ENCODE assay signal across 14 mouse cellular contexts in the genomic region with DNA sequence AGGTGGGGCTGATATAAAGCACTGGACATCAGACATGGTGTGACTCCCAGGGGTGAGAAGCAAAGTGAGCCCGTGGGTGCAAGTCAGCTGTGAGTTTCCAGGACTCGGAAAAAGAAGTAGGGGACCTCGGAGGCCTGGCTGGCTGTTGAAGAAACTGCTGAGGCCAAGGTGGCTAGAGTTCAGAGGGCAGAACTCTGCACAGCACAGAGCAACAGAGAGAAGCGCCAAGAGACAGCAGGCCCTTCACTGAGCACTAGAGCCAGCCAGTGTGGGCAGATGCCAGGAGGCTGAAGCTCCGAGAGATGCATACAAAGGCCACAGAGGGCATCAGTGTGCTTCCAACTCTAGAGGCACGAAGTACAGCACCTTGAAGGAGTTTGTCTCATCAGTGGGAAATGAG. TPM values are rescaled to one million over a fixed set of nuclear protein-coding genes. Genes with fewer than 3 reads are reported as not detected.
A peak's percentile ranks its signal among the peaks of the same experiment; 100 is the strongest.
DNase-seq lines count a peak whose midpoint lies in the region; ATAC-seq and TF ChIP-seq lines count a peak whose summit lies in the region.
"Had no signal": no experiment of that assay in that cellular context is flagged by ENCODE, and none has a peak within 500 bp of the region (broad histone marks: within the 10 kb centered on the region; RNA-seq: fewer than 3 reads in every experiment).

No protein-coding gene starts in this region.

- no peak for ATAC-seq in kidney, embryonic 15.5 days (replicated peaks; ENCODE audit: low FRiP score)
- peak; percentile 47; the same call in 1 of the 2 replicates for ATAC-seq in erythroblast, adult 5-6 weeks (replicated peaks; ENCODE audit: low FRiP score, poor library complexity, severe bottlenecking)
- 0 out of 2 replicates have a peak, but pooled peaks have one; percentile 28 for ATAC-seq in heart, postnatal 0 days (ENCODE audit: insufficient read depth, low read depth)
- ATAC-seq in liver, postnatal 0 days = no peak
- ATAC-seq in forebrain, embryonic 13.5 days = no peak
- ATAC-seq in midbrain, embryonic 15.5 days (replicated peaks) = no peak
- no peak for ATAC-seq in neural tube, embryonic 15.5 days (ENCODE audit: low FRiP score)
- ATAC-seq: midbrain, embryonic 13.5 days had no signal

- no peaks in the 10 kb centered on the region for H3K27me3 ChIP-seq in kidney, embryonic 15.5 days
- H3K27me3 ChIP-seq in heart, postnatal 0 days (ENCODE audit: control insufficient read depth, insufficient read depth, low read length) = no peaks in the 10 kb centered on the region
- H3K27me3 ChIP-seq in liver, postnatal 0 days (ENCODE audit: insufficient read depth, low read length) = no peaks in the 10 kb centered on the region
- H3K27me3 ChIP-seq in forebrain, embryonic 13.5 days = no peaks in the 10 kb centered on the region
- H3K27me3 ChIP-seq in midbrain, embryonic 15.5 days (replicated peaks) = no peaks in the 10 kb centered on the region
- no peaks in the 10 kb centered on the region for H3K27me3 ChIP-seq in neural tube, embryonic 15.5 days (replicated peaks)
- H3K27me3 ChIP-seq: embryonic facial prominence, embryonic 15.5 days; midbrain, embryonic 13.5 days had no signal

- TF ChIP-seq CTCF in heart, postnatal 0 days (IDR thresholded peaks at IDR 0.05; ENCODE audit: low read depth) = peak; percentile 15; the same call in 1 of the 2 replicates
- TF ChIP-seq CTCF in liver, postnatal 0 days (IDR thresholded peaks at IDR 0.05; ENCODE audit: low read depth) = 0 out of 2 replicates have a peak, but pooled peaks have one; percentile 21

- peaks cover 23% of the 10 kb centered on the region for H3K4me1 ChIP-seq in kidney, embryonic 15.5 days
- H3K4me1 ChIP-seq in heart, postnatal 0 days (ENCODE audit: control insufficient read depth, insufficient read depth) = peaks cover 23% of the 10 kb centered on the region
- peaks cover 30% of the 10 kb centered on the region for H3K4me1 ChIP-seq in liver, postnatal 0 days (ENCODE audit: insufficient read depth)
- H3K4me1 ChIP-seq in forebrain, embryonic 13.5 days = no peaks in the 10 kb centered on the region
- no peaks in the 10 kb centered on the region for H3K4me1 ChIP-seq in midbrain, embryonic 15.5 days
- H3K4me1 ChIP-seq in neural tube, embryonic 15.5 days = peaks cover 12% of the 10 kb centered on the region; the same call in 1 of the 2 replicates
- H3K4me1 ChIP-seq: midbrain, embryonic 13.5 days had no signal

- H3K9ac ChIP-seq in kidney, embryonic 15.5 days = no peak overlapping the region
- H3K9ac ChIP-seq in heart, postnatal 0 days (replicated peaks; ENCODE audit: low read depth, low read length) = no peak overlapping the region
- no peak overlapping the region for H3K9ac ChIP-seq in liver, postnatal 0 days (replicated peaks)
- H3K9ac ChIP-seq in forebrain, embryonic 13.5 days = no peak overlapping the region
- no peak overlapping the region for H3K9ac ChIP-seq in midbrain, embryonic 15.5 days
- no peak overlapping the region for H3K9ac ChIP-seq in neural tube, embryonic 15.5 days (replicated peaks)
- H3K9ac ChIP-seq: embryonic facial prominence, embryonic 15.5 days; midbrain, embryonic 13.5 days had no signal

- WGBS in kidney, embryonic 15.5 days = 69% methylated on average over 6 of the region's 6 CpGs
- WGBS in heart, postnatal 0 days = 43% methylated on average over 6 of the region's 6 CpGs
- 77% methylated on average over 6 of the region's 6 CpGs for WGBS in liver, postnatal 0 days (ENCODE audit: insufficient replicate concordance)
- 87% methylated on average over 6 of the region's 6 CpGs for WGBS in forebrain, embryonic 13.5 days
- WGBS in midbrain, embryonic 15.5 days = 86% methylated on average over 6 of the region's 6 CpGs
- WGBS in neural tube, embryonic 15.5 days = 85% methylated on average over 6 of the region's 6 CpGs

- peak; percentile 42 for DNase-seq in kidney, adult 11 months
- no peak for DNase-seq in heart, postnatal 0 days (ENCODE audit: low spot score)
- DNase-seq in liver, postnatal 0 days = no peak
- DNase-seq: cerebellum, adult 11-12 months; left cerebral cortex, postnatal 4 days had no signal

- peaks cover 21% of the 10 kb centered on the region for H3K36me3 ChIP-seq in kidney, embryonic 15.5 days
- peaks cover 20% of the 10 kb centered on the region; the same call in 1 of the 2 replicates for H3K36me3 ChIP-seq in heart, postnatal 0 days (replicated peaks; ENCODE audit: control insufficient read depth, insufficient read depth, low read length)
- H3K36me3 ChIP-seq in liver, postnatal 0 days (replicated peaks; ENCODE audit: insufficient read depth, low read length) = peaks cover 59% of the 10 kb centered on the region
- H3K36me3 ChIP-seq in forebrain, embryonic 13.5 days (ENCODE audit: poor library complexity, severe bottlenecking) = peaks cover 8% of the 10 kb centered on the region
- 0 out of 2 replicates have a peak, but pooled peaks cover 3% of the 10 kb centered on the region for H3K36me3 ChIP-seq in midbrain, embryonic 15.5 days (replicated peaks)
- H3K36me3 ChIP-seq in neural tube, embryonic 15.5 days = peaks cover 11% of the 10 kb centered on the region

- no peak overlapping the region for H3K4me2 ChIP-seq in kidney, embryonic 15.5 days
- H3K4me2 ChIP-seq in heart, postnatal 0 days (ENCODE audit: low read depth, low read length) = no peak overlapping the region
- H3K4me2 ChIP-seq in liver, postnatal 0 days (ENCODE audit: low read depth, low read length) = no peak overlapping the region
- no peak overlapping the region for H3K4me2 ChIP-seq in forebrain, embryonic 13.5 days
- no peak overlapping the region for H3K4me2 ChIP-seq in midbrain, embryonic 15.5 days
- H3K4me2 ChIP-seq in neural tube, embryonic 15.5 days = no peak overlapping the region
- H3K4me2 ChIP-seq: embryonic facial prominence, embryonic 15.5 days; midbrain, embryonic 13.5 days had no signal

- no peak overlapping the region for H3K4me3 ChIP-seq in kidney, embryonic 15.5 days (replicated peaks)
- H3K4me3 ChIP-seq in heart, postnatal 0 days (ENCODE audit: low read depth, low read length) = no peak overlapping the region
- H3K4me3 ChIP-seq in liver, postnatal 0 days (ENCODE audit: low read depth, low read length) = no peak overlapping the region
- H3K4me3 ChIP-seq in forebrain, embryonic 13.5 days = no peak overlapping the region
- no peak overlapping the region for H3K4me3 ChIP-seq in midbrain, embryonic 15.5 days
- no peak overlapping the region for H3K4me3 ChIP-seq in neural tube, embryonic 15.5 days (replicated peaks)
- H3K4me3 ChIP-seq: embryonic facial prominence, embryonic 15.5 days; midbrain, embryonic 13.5 days had no signal

- no peak overlapping the region for H3K27ac ChIP-seq in kidney, embryonic 15.5 days
- 0 out of 2 replicates have a peak overlapping the region, but pooled peaks have one; percentile 18 for H3K27ac ChIP-seq in heart, postnatal 0 days (ENCODE audit: low read depth)
- peak overlapping the region; percentile 31; the same call in 1 of the 2 replicates for H3K27ac ChIP-seq in liver, postnatal 0 days (ENCODE audit: low read depth)
- H3K27ac ChIP-seq in forebrain, embryonic 13.5 days = no peak overlapping the region
- no peak overlapping the region for H3K27ac ChIP-seq in midbrain, embryonic 15.5 days
- H3K27ac ChIP-seq in neural tube, embryonic 15.5 days (replicated peaks) = no peak overlapping the region
- H3K27ac ChIP-seq: embryonic facial prominence, embryonic 15.5 days; kidney, postnatal 0 days; midbrain, embryonic 13.5 days had no signal

- H3K9me3 ChIP-seq in kidney, embryonic 15.5 days (replicated peaks) = no peaks in the 10 kb centered on the region
- H3K9me3 ChIP-seq in heart, postnatal 0 days (replicated peaks; ENCODE audit: control insufficient read depth, low read length) = no peaks in the 10 kb centered on the region
- no peaks in the 10 kb centered on the region for H3K9me3 ChIP-seq in liver, postnatal 0 days (ENCODE audit: low read length)
- no peaks in the 10 kb centered on the region for H3K9me3 ChIP-seq in forebrain, embryonic 13.5 days (replicated peaks)
- H3K9me3 ChIP-seq in midbrain, embryonic 15.5 days = no peaks in the 10 kb centered on the region
- H3K9me3 ChIP-seq in neural tube, embryonic 15.5 days (replicated peaks) = no peaks in the 10 kb centered on the region
- H3K9me3 ChIP-seq: embryonic facial prominence, embryonic 15.5 days; midbrain, embryonic 13.5 days had no signal

- no peak for TF ChIP-seq EP300 in heart, postnatal 0 days (IDR thresholded peaks at IDR 0.05; ENCODE audit: low read depth)
- no peak for TF ChIP-seq EP300 in liver, postnatal 0 days (IDR thresholded peaks at IDR 0.05; ENCODE audit: low read depth)

RNA-seq across cellular contexts. Expression of a gene that starts 26.1 kb away (rescaled TPM):
- polyA plus RNA-seq in kidney, embryonic 15.5 days (2015; fragmentation: Nextera tagmentation; extraction: Ambion mirVana) = 30.2 and 30.8 TPM in 2 replicates
- 11.0 and 17.8 TPM in 2 replicates for total RNA-seq in erythroblast, adult 5-6 weeks (2015; ENCODE audit: low replicate concordance)
- total RNA-seq in erythroblast, adult 5-6 weeks (2017; ENCODE audit: low replicate concordance) = 12.3 and 14.7 TPM in 2 replicates
- 59.9 and 144 TPM in 2 replicates for total RNA-seq in heart, postnatal 0 days (2014; rRNA removed; ENCODE audit: low replicate concordance)
- 22.7 and 26.4 TPM in 2 replicates for polyA plus RNA-seq in heart, postnatal 0 days (2015; fragmentation: Nextera tagmentation; extraction: Ambion mirVana)
- polyA plus RNA-seq in liver, postnatal 0 days (2015; fragmentation: Nextera tagmentation; extraction: Ambion mirVana) = 21.9 and 22.9 TPM in 2 replicates
- polyA plus RNA-seq in forebrain, embryonic 13.5 days (2015; fragmentation: Nextera tagmentation; extraction: Ambion mirVana) = 28.8 TPM in 2 replicates
- 30.7 and 35.5 TPM in 2 replicates for polyA plus RNA-seq in midbrain, embryonic 15.5 days (2015; fragmentation: Nextera tagmentation; extraction: Ambion mirVana)
- polyA plus RNA-seq in neural tube, embryonic 15.5 days (2015; fragmentation: Nextera tagmentation; extraction: Ambion mirVana) = 35.2 and 35.8 TPM in 2 replicates

RNA-seq across cellular contexts. Expression of a gene that starts 44.8 kb away (rescaled TPM):
- 6.5 and 9.1 TPM in 2 replicates for polyA plus RNA-seq in kidney, embryonic 15.5 days (2015; fragmentation: Nextera tagmentation; extraction: Ambion mirVana)
- total RNA-seq in erythroblast, adult 5-6 weeks (2015; ENCODE audit: low replicate concordance) = 1.0 TPM in 1 of 2 replicates, not detected in the other
- 0.28 and 1.1 TPM in 2 replicates for total RNA-seq in erythroblast, adult 5-6 weeks (2017; ENCODE audit: low replicate concordance)
- 38.9 and 56.7 TPM in 2 replicates for total RNA-seq in heart, postnatal 0 days (2014; rRNA removed; ENCODE audit: low replicate concordance)
- 13.8 and 15.2 TPM in 2 replicates for polyA plus RNA-seq in heart, postnatal 0 days (2015; fragmentation: Nextera tagmentation; extraction: Ambion mirVana)
- 37.4 and 45.7 TPM in 2 replicates for polyA plus RNA-seq in liver, postnatal 0 days (2015; fragmentation: Nextera tagmentation; extraction: Ambion mirVana)
- 2.5 and 2.9 TPM in 2 replicates for polyA plus RNA-seq in forebrain, embryonic 13.5 days (2015; fragmentation: Nextera tagmentation; extraction: Ambion mirVana)
- polyA plus RNA-seq in midbrain, embryonic 15.5 days (2015; fragmentation: Nextera tagmentation; extraction: Ambion mirVana) = 6.9 and 7.0 TPM in 2 replicates
- polyA plus RNA-seq in neural tube, embryonic 15.5 days (2015; fragmentation: Nextera tagmentation; extraction: Ambion mirVana) = 5.7 and 6.7 TPM in 2 replicates
- total RNA-seq: neutrophil, adult 5-6 weeks had no signal

RNA-seq across cellular contexts. Expression of a gene that starts 50.2 kb away (rescaled TPM):
- polyA plus RNA-seq in kidney, embryonic 15.5 days (2015; fragmentation: Nextera tagmentation; extraction: Ambion mirVana) = 7.1 and 9.8 TPM in 2 replicates
- 50.7 and 52.0 TPM in 2 replicates for total RNA-seq in erythroblast, adult 5-6 weeks (2015; ENCODE audit: low replicate concordance)
- total RNA-seq in erythroblast, adult 5-6 weeks (2017; ENCODE audit: low replicate concordance) = 53.8 and 57.6 TPM in 2 replicates
- total RNA-seq in heart, postnatal 0 days (2014; rRNA removed; ENCODE audit: low replicate concordance) = 12.2 and 19.7 TPM in 2 replicates
- 12.8 and 15.6 TPM in 2 replicates for polyA plus RNA-seq in heart, postnatal 0 days (2015; fragmentation: Nextera tagmentation; extraction: Ambion mirVana)
- 12.3 and 16.6 TPM in 2 replicates for polyA plus RNA-seq in liver, postnatal 0 days (2015; fragmentation: Nextera tagmentation; extraction: Ambion mirVana)
- 1.5 TPM in 2 replicates for polyA plus RNA-seq in forebrain, embryonic 13.5 days (2015; fragmentation: Nextera tagmentation; extraction: Ambion mirVana)
- 9.7 and 10.1 TPM in 2 replicates for polyA plus RNA-seq in midbrain, embryonic 15.5 days (2015; fragmentation: Nextera tagmentation; extraction: Ambion mirVana)
- 12.0 and 12.6 TPM in 2 replicates for polyA plus RNA-seq in neural tube, embryonic 15.5 days (2015; fragmentation: Nextera tagmentation; extraction: Ambion mirVana)

Comparison
In these comparisons a context has a peak if more than half of its experiments do, and no peak if none do; other contexts are left out.
1. ATAC-seq: peak in erythroblast, adult 5-6 weeks (single experiment) and heart, postnatal 0 days (single experiment); none in kidney, embryonic 15.5 days (single experiment), liver, postnatal 0 days (single experiment), forebrain, embryonic 13.5 days (single experiment), midbrain, embryonic 15.5 days (single experiment) and neural tube, embryonic 15.5 days (single experiment).
2. H3K27ac ChIP-seq: peak in heart, postnatal 0 days (single experiment) and liver, postnatal 0 days (single experiment); none in kidney, embryonic 15.5 days (single experiment), forebrain, embryonic 13.5 days (single experiment), midbrain, embryonic 15.5 days (single experiment) and neural tube, embryonic 15.5 days (single experiment).